Mouse (Mus musculus): ENCODE measurements at regions not wholly inside any gene's neighbourhood (a gene's known extent, or its start where the extent isn't known, plus 50 kb on each side); places are given as distances from the start of the nearest gene placed in this dataset.

DNA sequence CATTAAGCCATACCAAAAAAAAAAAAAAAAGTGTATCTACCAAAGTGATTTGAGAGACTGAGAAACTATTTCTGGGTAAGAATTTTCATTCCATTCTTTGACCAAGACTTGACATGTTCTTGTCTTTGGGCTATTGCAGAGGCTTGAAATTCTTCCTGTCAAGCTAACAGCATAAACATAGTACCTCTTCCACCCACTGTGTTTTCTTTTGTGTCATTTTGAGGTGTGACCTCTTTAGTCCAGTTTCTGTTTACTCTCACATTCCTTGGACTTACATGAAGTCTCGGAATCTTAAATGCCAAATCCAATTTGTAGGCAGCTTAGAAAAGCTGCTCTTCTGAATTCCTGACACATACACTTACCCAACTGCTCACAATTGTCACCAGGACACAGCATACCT, 590.7 kb upstream of the Adam24 start:
- no peak for TF ChIP-seq CTCF (IDR thresholded peaks at IDR 0.05)
- no peak for DNase-seq
- intact Hi-C loops (cut with DNase I): no loop called here
- Histone ChIP-seq H3K27ac (no peak overlapping the region), H3K4me3 (no peak overlapping the region)

DNA sequence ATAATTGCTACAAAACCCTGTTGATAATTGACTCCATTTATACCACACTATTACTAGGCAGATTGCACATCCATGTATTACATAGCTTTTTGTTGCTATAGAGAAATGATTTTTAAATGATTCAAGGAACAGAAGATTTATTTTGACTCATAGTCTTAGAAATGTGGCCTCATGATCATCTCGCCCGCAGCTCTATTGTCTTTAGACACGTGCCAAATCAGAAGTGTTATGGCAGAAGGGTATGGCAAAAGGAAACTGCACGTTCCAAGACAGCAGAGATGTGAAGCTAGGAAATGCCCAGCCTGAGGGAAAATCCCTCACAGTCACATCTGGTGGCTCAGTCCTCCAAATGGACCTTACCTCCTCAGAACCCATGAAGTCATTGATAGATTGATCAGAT, 585.5 kb upstream of the Adam24 start:
- intact Hi-C loops (cut with DNase I): no loop called here

DNA sequence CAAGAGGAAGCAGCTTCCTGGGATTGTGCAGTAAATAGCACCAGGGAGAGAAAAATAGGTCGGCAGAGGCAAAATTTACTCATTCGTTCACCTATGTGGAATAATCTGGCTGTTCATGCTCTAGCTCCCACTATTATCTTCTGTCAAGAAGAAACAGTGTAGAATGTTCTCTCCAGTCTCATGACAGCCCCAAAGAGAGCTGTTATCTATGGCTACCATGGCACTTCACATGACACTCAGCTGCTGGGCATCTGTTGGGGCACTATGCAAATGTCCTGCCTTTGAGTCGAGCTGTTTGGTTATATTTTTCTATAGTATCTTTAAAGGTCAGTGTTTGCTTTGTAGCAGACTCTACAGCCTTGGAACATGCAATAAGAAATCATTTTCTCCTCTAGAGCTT, 550.5 kb upstream of the Adam24 start:
- no peak for DNase-seq
- H3K27ac ChIP-seq: no peak overlapping the region
- intact Hi-C loops (cut with DNase I): no loop called here
- TF ChIP-seq CTCF (IDR thresholded peaks at IDR 0.05): no peak
- no peak overlapping the region for H3K4me3 ChIP-seq

More for the DNA sequence above, 585.5 kb upstream of the Adam24 start:
- H3K4me3 ChIP-seq: no peak overlapping the region
- TF ChIP-seq CTCF (IDR thresholded peaks at IDR 0.05): no peak
- H3K27ac ChIP-seq: no peak overlapping the region
- no peak for DNase-seq

DNA sequence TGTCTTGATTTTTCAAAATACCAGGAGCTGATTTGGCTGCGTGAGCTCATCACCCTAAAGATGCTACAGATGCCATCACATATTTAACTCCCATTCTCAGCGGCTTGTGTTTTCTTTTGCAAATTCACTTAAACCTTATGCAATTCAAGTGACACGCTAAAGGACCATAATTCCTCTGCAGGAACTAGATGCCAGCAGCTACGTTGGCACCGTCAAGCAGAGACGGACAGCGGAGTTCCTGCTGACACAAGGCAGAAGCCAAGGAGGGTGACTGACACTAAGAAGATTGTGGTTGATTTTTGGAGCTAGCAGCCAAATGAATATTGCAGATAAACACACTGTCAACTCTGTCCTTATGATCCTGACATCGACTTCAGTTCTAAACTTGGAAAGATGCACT, 547.7 kb upstream of the Adam24 start:
- Histone ChIP-seq H3K27ac (no peak overlapping the region), H3K4me3 (no peak overlapping the region)
- DNase-seq: no peak
- intact Hi-C loops (cut with DNase I): no loop called here
- TF ChIP-seq CTCF (IDR thresholded peaks at IDR 0.05): no peak

DNA sequence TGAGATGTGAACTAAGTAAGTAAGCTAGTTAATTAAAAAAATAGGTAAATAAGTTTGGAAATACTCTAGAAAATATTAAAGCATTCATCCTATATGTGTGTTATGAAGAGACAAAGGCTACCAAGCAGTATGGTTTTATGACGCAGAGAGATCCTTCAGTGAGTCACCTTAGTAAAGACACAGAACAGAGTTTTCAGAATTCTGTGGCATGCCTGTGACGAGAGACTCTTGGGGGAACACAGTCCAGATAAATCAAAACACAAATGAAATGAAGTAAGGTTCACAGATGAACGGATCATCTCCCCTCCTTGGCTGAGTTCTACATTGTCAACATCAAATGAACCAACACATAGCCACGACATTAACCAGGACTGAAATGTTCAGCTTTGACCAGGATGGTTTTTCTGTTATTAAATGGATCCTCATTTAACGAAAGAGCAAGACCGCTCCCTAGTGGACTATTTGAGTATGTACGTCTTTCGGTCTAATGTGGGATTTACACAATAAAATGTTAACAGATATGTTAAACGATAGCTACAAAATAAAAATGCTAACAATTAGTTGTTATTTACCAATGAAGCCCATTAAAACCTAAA, 542.1 kb upstream of the Adam24 start:
- peak; percentile 50 for TF ChIP-seq CTCF (IDR thresholded peaks at IDR 0.05)
- intact Hi-C loops (cut with DNase I): no loop called here
- Histone ChIP-seq H3K4me3 (no peak overlapping the region), H3K27ac (no peak overlapping the region)
- no peak for DNase-seq

DNA sequence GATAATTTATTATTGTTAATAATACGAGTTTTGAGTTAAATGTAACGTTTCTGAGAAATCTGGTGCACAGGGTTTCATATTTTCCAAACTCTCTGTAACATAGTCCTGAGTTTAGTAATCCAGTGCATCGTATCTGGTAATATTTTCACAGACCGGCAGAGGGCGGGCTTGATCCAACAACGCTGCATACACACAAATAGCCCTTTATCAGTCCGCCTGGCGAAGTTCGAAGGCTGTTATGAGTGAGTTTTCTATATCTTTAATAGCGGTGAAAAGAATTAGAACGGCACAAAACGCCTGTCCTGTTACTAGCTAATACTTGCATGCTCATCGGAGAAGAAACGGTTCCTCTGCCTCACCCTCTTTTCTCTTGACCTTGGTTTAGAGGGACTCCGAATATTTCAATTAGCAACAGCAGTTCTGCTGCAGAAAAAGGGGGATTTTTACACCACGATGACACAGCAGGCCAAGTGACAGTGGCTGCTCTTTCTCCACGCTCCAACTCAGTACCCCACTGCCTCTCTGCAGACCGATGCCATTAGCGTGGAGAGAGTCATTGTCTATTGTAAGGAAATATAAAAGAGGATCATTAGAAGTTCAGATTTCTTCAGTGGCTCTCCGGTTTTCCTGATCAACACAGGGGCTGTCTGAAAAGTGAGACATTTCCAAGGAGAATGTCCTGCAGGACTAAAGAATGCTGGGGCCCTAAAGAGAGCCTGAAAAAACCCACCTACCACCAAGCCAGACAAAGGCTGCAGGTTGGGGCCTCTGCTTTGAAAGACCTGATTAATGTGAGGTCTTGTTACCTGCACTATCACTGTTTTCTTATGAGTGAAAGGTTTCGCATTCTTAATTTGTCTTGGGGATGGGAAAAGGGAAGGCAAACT, 523.7 kb upstream of the Adam24 start:
- Histone ChIP-seq H3K27ac (no peak overlapping the region), H3K4me3 (peak overlapping the region; percentile 39)
- intact Hi-C loops (cut with DNase I): no loop called here
- DNase-seq: peak; percentile 58
- peak; percentile 73 for TF ChIP-seq CTCF (IDR thresholded peaks at IDR 0.05)

DNA sequence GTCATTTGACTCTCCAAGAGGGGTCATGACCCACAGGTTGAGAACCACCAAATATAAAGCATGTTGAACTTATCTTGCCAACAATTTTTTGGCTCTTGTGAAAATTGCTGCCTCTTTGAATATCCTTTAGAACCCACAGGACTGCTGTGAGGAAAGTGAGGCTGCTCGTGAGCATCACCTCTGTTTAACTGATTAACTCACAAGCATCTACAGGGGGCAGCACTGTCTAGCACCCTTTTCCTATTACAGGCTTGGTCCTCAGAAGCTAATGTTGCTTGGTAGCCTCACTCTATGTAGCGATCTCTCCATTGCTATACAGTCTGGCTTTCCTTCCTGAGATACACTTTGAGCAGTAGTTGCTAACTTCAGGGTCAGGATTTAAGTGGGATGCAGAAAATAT, 522.4 kb upstream of the Adam24 start:
- no peak for DNase-seq
- Histone ChIP-seq H3K27ac (no peak overlapping the region), H3K4me3 (no peak overlapping the region)
- no peak for TF ChIP-seq CTCF (IDR thresholded peaks at IDR 0.05)
- intact Hi-C loops (cut with DNase I): no loop called here

DNA sequence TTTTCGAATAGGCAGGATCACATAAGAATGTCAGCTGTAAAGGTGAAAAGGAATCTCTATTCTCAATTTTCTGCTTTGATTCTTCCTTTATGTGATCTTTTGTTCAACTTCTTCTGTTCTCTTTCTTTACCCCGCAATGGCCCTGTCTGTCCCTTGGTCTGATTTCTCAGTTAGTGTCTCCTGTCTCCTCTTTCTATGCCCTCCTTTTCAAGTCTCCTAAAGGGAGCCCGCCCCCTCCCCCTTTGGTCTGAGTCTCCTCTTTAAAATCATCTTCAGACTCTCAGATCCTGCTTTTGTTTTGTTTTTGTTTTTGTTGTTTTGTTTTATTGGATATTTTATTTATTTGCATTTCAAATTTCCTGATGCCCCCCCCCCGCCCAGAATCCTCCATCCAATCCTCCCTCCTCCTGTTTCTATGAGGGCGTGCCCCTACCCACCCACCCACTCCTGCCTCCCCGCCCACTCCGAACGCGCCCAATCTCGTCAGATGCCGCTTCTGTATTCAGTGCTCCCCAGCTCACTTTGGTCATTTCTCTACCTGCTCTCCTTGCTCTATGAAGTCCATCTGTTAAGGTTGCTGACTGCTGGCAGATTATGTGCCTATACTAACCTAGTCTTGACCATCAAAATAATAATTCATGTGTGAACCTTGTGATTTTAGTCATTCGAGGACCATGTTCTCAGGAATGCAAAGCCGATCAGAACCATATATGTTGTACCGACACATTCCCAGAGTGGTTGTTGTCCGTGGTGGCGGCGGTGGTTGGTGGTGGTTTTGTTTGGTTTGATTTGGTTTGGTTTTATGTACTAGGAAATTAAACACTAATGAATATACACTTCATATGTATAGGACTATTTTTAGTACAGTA, 487.9 kb upstream of the Adam24 start:
- no peak overlapping the region for H3K4me3 ChIP-seq
- intact Hi-C loops (cut with DNase I): loop anchor here (1.0 to 10.0 kb wide), 3 partner anchors 110 to 308 kb away; no protein-coding TSS in a partner anchor
- TF ChIP-seq CTCF (IDR thresholded peaks at IDR 0.05): no peak
- no peak overlapping the region for H3K27ac ChIP-seq
- DNase-seq: no peak

DNA sequence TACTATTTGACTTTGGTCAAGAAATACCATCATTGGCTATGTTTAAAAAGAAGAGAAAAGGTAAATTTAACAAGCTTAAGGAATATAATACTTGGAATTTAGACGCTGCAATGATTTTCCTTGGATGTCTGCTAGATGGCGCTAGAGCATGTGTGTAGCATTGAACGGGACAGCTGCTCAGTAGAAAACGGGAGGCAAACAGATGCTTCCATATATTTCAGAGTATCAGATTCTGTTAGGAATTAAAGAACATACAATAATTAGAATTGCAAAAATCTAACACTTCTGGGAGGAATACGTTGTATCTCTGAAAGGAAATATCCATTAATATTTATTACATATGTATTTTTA, 487.3 kb upstream of the Adam24 start:
- intact Hi-C loops (cut with DNase I): loop anchor here (1.0 to 10.0 kb wide), 3 partner anchors 110 to 307 kb away; no protein-coding TSS in a partner anchor
- peak; percentile 22 for DNase-seq
- no peak overlapping the region for H3K4me3 ChIP-seq

DNA sequence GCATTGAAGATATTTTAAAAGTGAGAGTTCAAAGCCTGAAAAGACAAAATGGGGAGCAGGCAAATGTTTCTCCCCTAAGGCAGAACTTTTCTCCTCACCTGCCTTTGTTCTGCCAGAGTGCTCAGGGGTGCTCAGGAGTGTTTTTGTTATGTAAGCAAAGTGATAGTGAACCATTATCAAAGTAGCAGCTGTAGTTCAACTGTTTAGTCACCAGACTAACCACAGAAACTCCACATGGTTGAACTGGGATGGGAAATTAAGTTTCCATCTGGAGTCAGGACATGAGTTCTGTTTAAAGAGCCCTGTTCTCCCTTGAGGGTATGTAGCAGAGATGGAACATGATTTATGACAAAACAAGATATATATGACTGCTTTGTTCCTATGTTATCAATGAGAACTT, 482.6 kb upstream of the Adam24 start:
- no peak overlapping the region for H3K4me3 ChIP-seq
- intact Hi-C loops (cut with DNase I): no loop called here
- no peak for DNase-seq
- no peak overlapping the region for H3K27ac ChIP-seq
- no peak for TF ChIP-seq CTCF (IDR thresholded peaks at IDR 0.05)

More for the DNA sequence above, 487.3 kb upstream of the Adam24 start:
- TF ChIP-seq CTCF (IDR thresholded peaks at IDR 0.05): peak; percentile 78
- no peak overlapping the region for H3K27ac ChIP-seq

DNA sequence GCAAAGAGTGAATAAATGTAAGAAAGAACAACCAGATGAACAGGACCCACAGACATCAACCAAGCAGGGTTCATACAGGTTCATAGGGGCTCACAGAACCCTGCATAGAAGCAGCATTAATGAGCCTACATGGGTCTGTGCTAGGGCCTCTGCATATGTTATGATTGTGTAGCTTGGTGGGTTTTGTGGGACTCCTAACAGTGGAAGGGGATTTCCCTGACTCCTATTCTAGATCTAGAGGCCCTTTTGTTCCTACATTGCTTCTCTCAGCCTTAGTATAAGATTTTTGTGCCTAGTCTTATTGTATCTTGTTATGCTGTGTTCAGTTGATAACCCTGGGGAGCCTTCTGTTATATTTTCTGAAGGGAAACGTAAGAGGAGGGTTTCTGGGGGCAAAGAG, 481.7 kb upstream of the Adam24 start:
- no peak overlapping the region for H3K27ac ChIP-seq
- TF ChIP-seq CTCF (IDR thresholded peaks at IDR 0.05): no peak
- intact Hi-C loops (cut with DNase I): no loop called here
- no peak overlapping the region for H3K4me3 ChIP-seq
- no peak for DNase-seq

DNA sequence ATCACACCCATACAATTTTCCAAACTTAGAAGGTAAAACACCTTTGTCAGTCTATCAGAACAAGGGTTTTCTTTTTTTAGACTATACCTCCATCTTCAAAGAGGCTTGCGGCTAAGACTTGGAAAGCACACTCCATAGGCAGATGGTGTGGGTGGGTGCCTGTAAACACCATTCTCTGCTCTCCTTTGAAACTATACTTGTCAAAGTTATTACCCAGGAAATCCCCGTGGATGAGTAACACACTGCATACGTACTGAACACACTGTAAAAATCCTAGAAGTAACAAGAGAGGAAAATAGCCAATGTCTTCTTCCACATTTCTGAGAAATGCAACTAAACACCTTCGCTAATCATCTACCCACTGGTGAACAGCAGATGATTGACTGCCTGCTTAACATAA, 464.0 kb upstream of the Adam24 start:
- no peak for TF ChIP-seq CTCF (IDR thresholded peaks at IDR 0.05)
- DNase-seq: no peak
- intact Hi-C loops (cut with DNase I): no loop called here
- no peak overlapping the region for H3K27ac ChIP-seq
- H3K4me3 ChIP-seq: no peak overlapping the region

DNA sequence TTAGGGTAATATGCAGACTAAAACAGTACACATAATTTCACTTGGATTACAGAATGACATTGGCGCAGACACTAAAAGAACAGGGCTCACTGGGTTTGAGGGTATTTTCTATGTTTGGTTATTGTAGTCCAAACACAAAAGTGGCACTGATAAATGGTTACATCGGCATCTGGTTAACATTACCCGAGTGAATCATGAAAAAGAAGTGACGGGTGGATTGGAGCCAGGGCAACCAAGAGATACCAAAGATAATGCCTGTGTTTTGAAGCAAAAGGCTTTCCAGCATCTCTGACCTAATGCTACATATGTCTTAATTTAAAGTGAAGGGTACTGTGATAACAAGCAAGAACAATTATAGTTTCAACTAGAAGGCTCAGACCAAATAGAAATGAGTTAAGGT, 451.4 kb upstream of the Adam24 start:
- no peak for TF ChIP-seq CTCF (IDR thresholded peaks at IDR 0.05)
- Histone ChIP-seq H3K27ac (no peak overlapping the region), H3K4me3 (no peak overlapping the region)
- intact Hi-C loops (cut with DNase I): no loop called here
- DNase-seq: no peak
